Comparison of ENCODE assay signal across 13 mouse cellular contexts in the genomic region with DNA sequence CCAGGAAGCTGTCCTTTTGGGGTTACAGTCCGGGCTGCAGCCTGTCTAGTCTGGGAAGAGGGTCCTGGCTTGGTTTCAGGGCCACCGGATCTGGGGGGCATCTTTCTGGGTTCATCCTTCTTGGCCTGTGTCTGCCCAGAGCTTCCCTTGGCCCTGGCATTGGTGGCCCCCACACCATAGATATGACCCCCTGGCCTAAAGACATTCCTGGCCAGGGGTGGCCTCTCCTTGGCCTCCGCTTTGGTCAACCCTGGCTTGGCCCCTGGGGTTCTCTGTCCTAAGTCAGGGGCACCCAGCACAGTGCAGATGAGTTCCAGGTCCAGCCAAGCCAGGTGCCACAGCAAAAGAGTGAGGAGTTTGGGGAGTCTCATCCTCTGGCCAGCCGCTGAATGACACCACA. TPM values are rescaled to one million over a fixed set of nuclear protein-coding genes. Genes with fewer than 3 reads are reported as not detected.
DNase-seq lines count a peak whose midpoint lies in the region; ATAC-seq and TF ChIP-seq lines count a peak whose summit lies in the region.
"Had no signal": no experiment of that assay in that cellular context is flagged by ENCODE, and none has a peak within 500 bp of the region (broad histone marks: within the 10 kb centered on the region; RNA-seq: fewer than 3 reads in every experiment).

No protein-coding gene starts in this region.

- no peak overlapping the region; the same call in 1 of the 2 replicates for H3K4me2 ChIP-seq in kidney, embryonic 14.5 days (replicated peaks; ENCODE audit: low read depth, low read length)
- peak overlapping the region; percentile 48 for H3K4me2 ChIP-seq in forebrain, embryonic 12.5 days
- peak overlapping the region; percentile 24; the same call in 1 of the 2 replicates for H3K4me2 ChIP-seq in intestine, postnatal 0 days (replicated peaks; ENCODE audit: low read depth)
- H3K4me2 ChIP-seq: liver, embryonic 13.5 days had no signal

- 75% methylated on average over 4 of the region's 4 CpGs for WGBS in kidney, embryonic 14.5 days
- WGBS in embryonic facial prominence, embryonic 10.5 days, result 74% methylated on average over 4 of the region's 4 CpGs
- WGBS in forebrain, embryonic 12.5 days, result 76% methylated on average over 4 of the region's 4 CpGs
- 94% methylated on average over 4 of the region's 4 CpGs for WGBS in intestine, postnatal 0 days

- H3K4me3 ChIP-seq in kidney, embryonic 14.5 days (ENCODE audit: low read length), result no peak overlapping the region
- peak overlapping the region; percentile 23; the same call in 1 of the 2 replicates for H3K4me3 ChIP-seq in embryonic facial prominence, embryonic 10.5 days
- H3K4me3 ChIP-seq in forebrain, embryonic 12.5 days (replicated peaks), result no peak overlapping the region
- no peak overlapping the region for H3K4me3 ChIP-seq in intestine, postnatal 0 days (ENCODE audit: low read depth, low read length)
- H3K4me3 ChIP-seq: gastrocnemius, adult 2 months; liver, embryonic 13.5 days had no signal

- no peak for TF ChIP-seq CTCF in intestine, postnatal 0 days (IDR thresholded peaks at IDR 0.05; ENCODE audit: low read depth)

- no peaks in the 10 kb centered on the region for H3K27me3 ChIP-seq in kidney, embryonic 14.5 days (ENCODE audit: control insufficient read depth, insufficient read depth, low read length)
- H3K27me3 ChIP-seq in embryonic facial prominence, embryonic 10.5 days (replicated peaks; ENCODE audit: low read depth, poor library complexity, severe bottlenecking), result peaks cover 25% of the 10 kb centered on the region
- H3K27me3 ChIP-seq in forebrain, embryonic 12.5 days, result peaks cover 7% of the 10 kb centered on the region
- no peaks in the 10 kb centered on the region for H3K27me3 ChIP-seq in intestine, postnatal 0 days (replicated peaks; ENCODE audit: control insufficient read depth, insufficient read depth, low read length)

- no peaks in the 10 kb centered on the region for H3K36me3 ChIP-seq in kidney, embryonic 14.5 days (ENCODE audit: control insufficient read depth, insufficient read depth, low read length)
- no peaks in the 10 kb centered on the region for H3K36me3 ChIP-seq in embryonic facial prominence, embryonic 10.5 days (replicated peaks)
- H3K36me3 ChIP-seq in forebrain, embryonic 12.5 days (replicated peaks), result no peaks in the 10 kb centered on the region
- no peaks in the 10 kb centered on the region for H3K36me3 ChIP-seq in intestine, postnatal 0 days (ENCODE audit: control insufficient read depth, insufficient read depth)
- H3K36me3 ChIP-seq: liver, embryonic 13.5 days had no signal

- H3K9ac ChIP-seq in kidney, embryonic 14.5 days (ENCODE audit: low read depth, low read length), result no peak overlapping the region
- peak overlapping the region; percentile 39 for H3K9ac ChIP-seq in forebrain, embryonic 12.5 days
- H3K9ac ChIP-seq in intestine, postnatal 0 days (ENCODE audit: low read depth, low read length), result no peak overlapping the region
- H3K9ac ChIP-seq: liver, embryonic 13.5 days had no signal

- H3K27ac ChIP-seq in kidney, embryonic 14.5 days (ENCODE audit: low read depth, low read length), result no peak overlapping the region
- peak overlapping the region; percentile 58 for H3K27ac ChIP-seq in embryonic facial prominence, embryonic 10.5 days (replicated peaks)
- peak overlapping the region; percentile 51; the same call in 1 of the 2 replicates for H3K27ac ChIP-seq in forebrain, embryonic 12.5 days
- no peak overlapping the region for H3K27ac ChIP-seq in intestine, postnatal 0 days (ENCODE audit: low read depth, low read length)
- H3K27ac ChIP-seq: gastrocnemius, adult 2 months; liver, embryonic 13.5 days had no signal

- ATAC-seq in kidney, embryonic 14.5 days (ENCODE audit: low FRiP score, low TSS enrichment), result peak; percentile 39
- ATAC-seq in forebrain, embryonic 12.5 days (ENCODE audit: low FRiP score), result no peak
- no peak for ATAC-seq in intestine, postnatal 0 days

- intact Hi-C loops in gastrocnemius, postnatal 14 days (cut with DNase I; ENCODE audit: low total_unique reads), result no loop called here

- no peak for DNase-seq in kidney, postnatal 36 days
- DNase-seq in embryonic facial prominence, embryonic 10.5 days (ENCODE audit: low spot score), result no peak
- DNase-seq in gastrocnemius, postnatal 14 days, result no peak
- no peak for DNase-seq in liver
- DNase-seq in adipocyte (ENCODE audit: low spot score), result no peak
- DNase-seq: gastrocnemius, adult 2 months; kidney, postnatal 25 days; liver, embryonic 13.5 days; spleen, adult 18-20 months had no signal

- H3K4me1 ChIP-seq in kidney, embryonic 14.5 days (ENCODE audit: control insufficient read depth, insufficient read depth, low read length), result peaks cover 9% of the 10 kb centered on the region; the same call in 1 of the 2 replicates
- peaks cover 70% of the 10 kb centered on the region for H3K4me1 ChIP-seq in embryonic facial prominence, embryonic 10.5 days
- peaks cover 42% of the 10 kb centered on the region for H3K4me1 ChIP-seq in forebrain, embryonic 12.5 days
- H3K4me1 ChIP-seq in intestine, postnatal 0 days (replicated peaks; ENCODE audit: control insufficient read depth, insufficient read depth, low read length), result no peaks in the 10 kb centered on the region

- H3K9me3 ChIP-seq in kidney, embryonic 14.5 days (ENCODE audit: control insufficient read depth, low read length), result no peaks in the 10 kb centered on the region
- H3K9me3 ChIP-seq in embryonic facial prominence, embryonic 10.5 days, result no peaks in the 10 kb centered on the region
- no peaks in the 10 kb centered on the region for H3K9me3 ChIP-seq in forebrain, embryonic 12.5 days
- no peaks in the 10 kb centered on the region for H3K9me3 ChIP-seq in intestine, postnatal 0 days (ENCODE audit: control insufficient read depth)
- H3K9me3 ChIP-seq: liver, embryonic 13.5 days had no signal

RNA-seq across cellular contexts. Expression of gene Gdf5, which starts 0.5 kb away (rescaled TPM):
- polyA plus RNA-seq in kidney, embryonic 14.5 days (2014; fragmentation: Nextera tagmentation; extraction: Ambion mirVana), result 0.19 and 0.53 TPM in 2 replicates
- polyA plus RNA-seq in embryonic facial prominence, embryonic 10.5 days (2016; fragmentation: Nextera tagmentation; extraction: Ambion mirVana), result 0.52 and 0.91 TPM in 2 replicates
- 2.1 and 2.9 TPM in 2 replicates for polyA plus RNA-seq in forebrain, embryonic 12.5 days (2016; fragmentation: Nextera tagmentation; extraction: Ambion mirVana)
- polyA plus RNA-seq in intestine, postnatal 0 days (2015; fragmentation: Nextera tagmentation; extraction: Ambion mirVana), result 0.26 and 1.0 TPM in 2 replicates
- not detected for total RNA-seq in gastrocnemius, postnatal 14 days (2021)
- total RNA-seq: CH12.LX had no signal
- polyA plus RNA-seq: liver, embryonic 13.5 days had no signal

RNA-seq across cellular contexts. Expression of gene Gm15557, which starts 4.2 kb away (rescaled TPM):
- not detected in 2 replicates for polyA plus RNA-seq in kidney, embryonic 14.5 days (2014; fragmentation: Nextera tagmentation; extraction: Ambion mirVana)
- 0.12 TPM in 1 of 2 replicates, not detected in the other for polyA plus RNA-seq in embryonic facial prominence, embryonic 10.5 days (2016; fragmentation: Nextera tagmentation; extraction: Ambion mirVana)
- not detected in 2 replicates for polyA plus RNA-seq in forebrain, embryonic 12.5 days (2016; fragmentation: Nextera tagmentation; extraction: Ambion mirVana)
- polyA plus RNA-seq in intestine, postnatal 0 days (2015; fragmentation: Nextera tagmentation; extraction: Ambion mirVana), result not detected in 2 replicates
- total RNA-seq in gastrocnemius, postnatal 14 days (2021), result not detected
- total RNA-seq: CH12.LX; gastrocnemius, adult 2 months had no signal
- polyA plus RNA-seq: liver, embryonic 13.5 days had no signal

RNA-seq across cellular contexts. Expression of gene Cep250, which starts 11.6 kb away (rescaled TPM):
- polyA plus RNA-seq in kidney, embryonic 14.5 days (2014; fragmentation: Nextera tagmentation; extraction: Ambion mirVana), result 14.1 and 24.4 TPM in 2 replicates
- polyA plus RNA-seq in embryonic facial prominence, embryonic 10.5 days (2016; fragmentation: Nextera tagmentation; extraction: Ambion mirVana), result 29.8 and 31.4 TPM in 2 replicates
- polyA plus RNA-seq in forebrain, embryonic 12.5 days (2016; fragmentation: Nextera tagmentation; extraction: Ambion mirVana), result 28.9 and 30.5 TPM in 2 replicates
- 4.0 and 5.9 TPM in 2 replicates for polyA plus RNA-seq in intestine, postnatal 0 days (2015; fragmentation: Nextera tagmentation; extraction: Ambion mirVana)
- 1 to 10 TPM; 5.5 to 5.6 TPM for total RNA-seq in gastrocnemius, postnatal 14 days (2021)

RNA-seq across cellular contexts. Expression of gene Uqcc1, which starts 14.6 kb away (rescaled TPM):
- 56.3 and 66.3 TPM in 2 replicates for polyA plus RNA-seq in kidney, embryonic 14.5 days (2014; fragmentation: Nextera tagmentation; extraction: Ambion mirVana)
- 74.2 and 82.8 TPM in 2 replicates for polyA plus RNA-seq in embryonic facial prominence, embryonic 10.5 days (2016; fragmentation: Nextera tagmentation; extraction: Ambion mirVana)
- 67.3 and 72.9 TPM in 2 replicates for polyA plus RNA-seq in forebrain, embryonic 12.5 days (2016; fragmentation: Nextera tagmentation; extraction: Ambion mirVana)
- 39.5 and 40.4 TPM in 2 replicates for polyA plus RNA-seq in intestine, postnatal 0 days (2015; fragmentation: Nextera tagmentation; extraction: Ambion mirVana)
- total RNA-seq in gastrocnemius, postnatal 14 days (2021), result 100 to 1,000 TPM; 106 to 129 TPM

Comparison
In these comparisons a context has a peak if more than half of its experiments do, and no peak if none do; other contexts are left out.
1. H3K27ac ChIP-seq: peak in embryonic facial prominence, embryonic 10.5 days (single experiment) and forebrain, embryonic 12.5 days (single experiment); none in kidney, embryonic 14.5 days (single experiment) and intestine, postnatal 0 days (single experiment).